Mouse (Mus musculus) lung, adult 18-20 months (tissue): ENCODE measurements around the gene Cyp4x1.
A peak's percentile ranks its signal among the peaks of the same experiment; 100 is the strongest.

Source experiments
- DNase-seq, 2 experiments: peaks; one replicate each; pipeline ENCODE4 v3.0.0; 2022; ENCODE audit warnings: mixed read lengths in 2 of 2

Gene Cyp4x1

DNA sequence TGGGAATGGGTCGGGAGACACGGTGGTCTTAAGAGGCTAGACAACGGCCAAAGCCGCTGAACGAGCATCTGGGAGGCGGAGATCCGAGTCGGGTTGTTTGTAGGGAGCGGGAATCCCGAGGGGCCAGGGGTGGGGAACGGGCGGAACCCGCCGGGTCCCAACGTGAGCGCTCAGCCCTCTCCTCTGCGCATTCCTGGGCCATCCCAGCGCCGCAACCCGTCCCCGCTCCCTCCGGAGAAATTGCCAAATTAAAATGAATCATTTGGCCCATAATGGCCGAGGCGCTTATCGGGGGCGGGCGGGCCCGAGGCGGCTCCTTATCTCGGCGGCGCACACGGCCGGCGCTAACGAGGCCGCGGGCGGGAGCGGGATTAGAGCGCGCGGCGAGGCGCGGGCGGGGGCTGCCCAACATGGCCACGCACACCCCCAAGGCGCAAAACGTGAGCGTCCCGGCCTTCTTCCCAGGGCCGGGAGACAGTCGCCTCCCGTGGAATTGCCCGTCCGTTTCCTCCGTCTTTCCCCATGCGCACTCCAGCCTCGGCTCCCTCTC lies 77.6 kb downstream of the Cyp4x1 start, which contains the start of gene Tal1:
Gene Tal1 (plus strand): TSS at position 56 of the 550 bp plus-strand sequence.
- DNase-seq = peak in 1 of 2 experiments; percentile 41
